Mouse (Mus musculus) E14TG2a.4 (cell line): Measurements from ENCODE around the gene Pcdh11x.
A peak's percentile ranks its signal among the peaks of the same experiment; 100 is the strongest.
"Not testable (repeated sequence)": the region's sequence is repeated elsewhere in the genome, so short reads cannot be mapped to it uniquely, and the experiment has no call there.

ENCODE experiments used
- H3K27me3 ChIP-seq: 2 replicates; pipeline ENCODE4 v1.6.1; 2014; ENCODE audit warnings: low read length, control low read depth; ENCODE audit not compliant: insufficient read depth
- H3K36me3 ChIP-seq: 2 replicates; pipeline ENCODE4 v1.6.1; 2014; ENCODE audit warnings: low read length, control low read depth; ENCODE audit not compliant: insufficient read depth
- H3K4me1 ChIP-seq: replicated peaks from 2 replicates; pipeline ENCODE4 v1.6.1; 2014; ENCODE audit warnings: low read depth, low read length, control low read depth
- H3K4me3 ChIP-seq: replicated peaks from 2 replicates; pipeline ENCODE4 v1.5.1; 2014; ENCODE audit warnings: mild to moderate bottlenecking, low read length
- H3K9me3 ChIP-seq: 2 replicates; pipeline ENCODE4 v1.6.1; 2014; ENCODE audit warnings: low read length, control low read depth
- CTCF ChIP-seq: conservative IDR thresholded peaks from 2 replicates; pipeline ENCODE4 v1.5.1; 2014; ENCODE audit warnings: low read length
- NANOG ChIP-seq: IDR thresholded peaks from 2 replicates; pipeline ENCODE4 v1.6.1; 2014; ENCODE audit warnings: borderline replicate concordance, low read length, mixed read lengths
- POU5F1 ChIP-seq: IDR thresholded peaks from 2 replicates; pipeline ENCODE4 v1.6.1; 2014; ENCODE audit warnings: low read length, borderline replicate concordance

Pcdh11x gene

GRCm38 (mm10) chrX:120301469-120302175, 11.6 kb downstream of the Pcdh11x start:
- Histone ChIP-seq H3K36me3 (no peaks in the 10 kb centered on the region), H3K27me3 (no peaks in the 10 kb centered on the region), H3K4me1 (no peaks in the 10 kb centered on the region), H3K9me3 (no peaks in the 10 kb centered on the region), H3K4me3 (no peak overlapping the region)
- TF ChIP-seq POU5F1, result no peak
- no peak for TF ChIP-seq CTCF
- TF ChIP-seq NANOG, result no peak

- not testable (repeated sequence) for H3K36me3 ChIP-seq, H3K27me3 ChIP-seq, H3K4me1 ChIP-seq, H3K4me3 ChIP-seq, H3K9me3 ChIP-seq
These were observed 22.9 kb downstream of the Pcdh11x start, which contains the start of gene H2afb3 for GRCm38 (mm10) chrX:120312995-120313394. Gene H2afb3, minus strand, starts transcription at chrX:120313095.

GRCm38 (mm10) chrX:120466225-120466624, 176.2 kb downstream of the Pcdh11x start:
- no peaks in the 10 kb centered on the region for H3K4me1 ChIP-seq
- H3K27me3 ChIP-seq, result no peaks in the 10 kb centered on the region
- H3K4me3 ChIP-seq, result no peak overlapping the region
- TF ChIP-seq CTCF (no peak), NANOG (no peak), POU5F1 (no peak)
- no peaks in the 10 kb centered on the region for H3K9me3 ChIP-seq
- no peaks in the 10 kb centered on the region for H3K36me3 ChIP-seq

- H3K4me3 ChIP-seq, result no peak overlapping the region
- no peaks in the 10 kb centered on the region for H3K27me3 ChIP-seq
- TF ChIP-seq POU5F1 (no peak), NANOG (no peak), CTCF (no peak)
- H3K4me1 ChIP-seq, result no peaks in the 10 kb centered on the region
- no peaks in the 10 kb centered on the region for H3K36me3 ChIP-seq
- no peaks in the 10 kb centered on the region for H3K9me3 ChIP-seq
These were observed 196.4 kb downstream of the Pcdh11x start for GRCm38 (mm10) chrX:120486428-120486827.

GRCm38 (mm10) chrX:120524986-120525385, 234.9 kb downstream of the Pcdh11x start:
- H3K27me3 ChIP-seq, result no peaks in the 10 kb centered on the region
- no peaks in the 10 kb centered on the region for H3K4me1 ChIP-seq
- peaks cover 7% of the 10 kb centered on the region for H3K9me3 ChIP-seq
- H3K36me3 ChIP-seq, result no peaks in the 10 kb centered on the region
- no peak overlapping the region for H3K4me3 ChIP-seq
- no peak for TF ChIP-seq CTCF
- TF ChIP-seq POU5F1, result no peak
- no peak for TF ChIP-seq NANOG

GRCm38 (mm10) chrX:120599309-120599708, 309.2 kb downstream of the Pcdh11x start:
- H3K36me3 ChIP-seq, result no peaks in the 10 kb centered on the region
- H3K27me3 ChIP-seq, result no peaks in the 10 kb centered on the region
- H3K4me3 ChIP-seq, result no peak overlapping the region
- no peaks in the 10 kb centered on the region for H3K4me1 ChIP-seq
- TF ChIP-seq NANOG (no peak), POU5F1 (no peak), CTCF (no peak)
- no peaks in the 10 kb centered on the region for H3K9me3 ChIP-seq

- H3K9me3 ChIP-seq, result no peaks in the 10 kb centered on the region
- H3K4me3 ChIP-seq, result no peak overlapping the region
- TF ChIP-seq NANOG, result no peak
- 0 out of 2 replicates have a peak, but pooled peaks have one; percentile 6 for TF ChIP-seq CTCF
- no peaks in the 10 kb centered on the region for H3K27me3 ChIP-seq
- H3K36me3 ChIP-seq, result no peaks in the 10 kb centered on the region
- no peaks in the 10 kb centered on the region for H3K4me1 ChIP-seq
These were observed 328.4 kb downstream of the Pcdh11x start for GRCm38 (mm10) chrX:120618460-120618859.

- not testable (repeated sequence) for H3K4me1 ChIP-seq, H3K9me3 ChIP-seq, H3K27me3 ChIP-seq, H3K36me3 ChIP-seq, H3K4me3 ChIP-seq
These were observed 380.2 kb downstream of the Pcdh11x start for GRCm38 (mm10) chrX:120670236-120670635.

- Histone ChIP-seq H3K4me3 (no peak overlapping the region), H3K36me3 (no peaks in the 10 kb centered on the region), H3K9me3 (no peaks in the 10 kb centered on the region), H3K27me3 (no peaks in the 10 kb centered on the region), H3K4me1 (no peaks in the 10 kb centered on the region)
- TF ChIP-seq POU5F1, result no peak
- no peak for TF ChIP-seq NANOG
- TF ChIP-seq CTCF, result no peak
These were observed 444.1 kb downstream of the Pcdh11x start for GRCm38 (mm10) chrX:120734144-120734543.
